Mouse (Mus musculus) heart, postnatal 25 days (tissue): ENCODE results near the gene Bbs7. TPM values are rescaled to one million over a fixed set of nuclear protein-coding genes. Genes with fewer than 3 reads are reported as not detected.

Experiments
- DNase-seq: peaks from one replicate; pipeline ENCODE4 v3.0.0; 2022; ENCODE audit warnings: low spot score
- intact Hi-C: fragments of 180-260 bp; cut with DNase I; formaldehyde crosslinking; loops from one replicate; pipeline ENCODE4 v1.15.1; 2025
- total RNA-seq, 2 experiments: library from RNA; stranded (reverse); gene quantifications; 2 replicates each; pipeline ENCODE4 v1.2.3; 2021

The Bbs7 gene
- total RNA-seq, 2 experiments from 2014 or later: 5.2 to 6.2 TPM

- DNase-seq: peak; percentile 84
- intact Hi-C loops: loop anchor here (2.0 to 10.0 kb wide), 2 partner anchors 18 to 488 kb away; partner anchors contain the start of gene Acad9
Measured at GRCm38 (mm10) chr3:36552406-36553047, 60.8 kb downstream of the Bbs7 start, which contains the start of gene Exosc9. TSS of gene Exosc9 (plus strand) at chr3:36552606.

DNA sequence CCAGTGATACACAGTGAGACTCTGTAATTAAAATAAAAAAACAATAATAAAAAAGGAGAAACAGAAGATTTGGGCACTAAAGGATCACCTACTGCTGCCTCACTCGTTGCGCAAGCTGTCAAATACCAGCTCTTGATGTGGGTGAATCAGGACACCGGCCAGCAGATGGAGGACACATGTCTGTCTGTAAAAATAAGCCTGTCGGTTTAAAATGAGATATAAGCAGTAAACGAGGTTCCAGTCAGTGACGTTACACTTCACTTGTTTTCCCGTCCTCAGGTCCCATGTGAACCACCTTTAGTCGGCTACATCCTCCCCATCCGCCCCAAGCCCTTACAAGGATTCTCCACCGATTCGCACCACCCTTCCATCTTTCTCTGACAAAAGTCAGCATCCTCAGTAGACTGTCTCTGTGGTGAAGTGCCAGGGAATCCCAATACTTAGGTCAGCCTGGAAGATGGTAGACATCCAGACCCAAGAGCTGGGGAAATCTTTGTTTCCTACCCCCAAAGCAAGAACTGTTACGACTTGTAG lies 61.4 kb downstream of the Bbs7 start:
- intact Hi-C loops: loop anchor here (2.0 to 10.0 kb wide), 2 partner anchors 19 to 487 kb away; partner anchors contain the start of gene Acad9

DNA sequence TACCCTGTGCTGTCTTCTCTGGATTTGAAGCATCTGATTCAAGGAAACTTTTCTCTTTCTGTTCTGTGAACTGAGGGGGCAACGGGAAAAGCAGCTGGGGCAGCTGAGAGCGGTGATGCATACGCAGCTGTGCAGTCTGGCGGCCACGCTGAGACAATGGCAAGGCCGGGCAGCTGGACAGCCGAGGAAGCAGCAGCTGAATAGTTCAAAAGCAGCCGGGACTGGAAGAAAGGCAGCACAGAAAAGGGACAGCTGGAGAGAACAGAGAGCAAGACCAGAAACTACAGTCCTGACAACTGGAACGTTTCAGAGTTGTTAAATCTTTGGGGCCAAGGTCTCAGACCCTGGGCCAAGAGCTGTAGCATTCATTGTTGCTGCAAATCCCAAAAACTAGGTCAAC lies 61.9 kb downstream of the Bbs7 start:
- peak; percentile 12 for DNase-seq
- intact Hi-C loops: loop anchor here (10.0 kb wide), 1 partner anchor 487 kb away; the partner anchor contains the start of gene Acad9

More for the DNA sequence above, 61.4 kb downstream of the Bbs7 start:
- no peak for DNase-seq

- no peak for DNase-seq
- intact Hi-C loops: no loop called here
Measured at GRCm38 (mm10) chr3:36544961-36545360, 68.3 kb downstream of the Bbs7 start.

- no peak for DNase-seq
- intact Hi-C loops: no loop called here
Measured at GRCm38 (mm10) chr3:36541399-36541798, 71.9 kb downstream of the Bbs7 start.

DNA sequence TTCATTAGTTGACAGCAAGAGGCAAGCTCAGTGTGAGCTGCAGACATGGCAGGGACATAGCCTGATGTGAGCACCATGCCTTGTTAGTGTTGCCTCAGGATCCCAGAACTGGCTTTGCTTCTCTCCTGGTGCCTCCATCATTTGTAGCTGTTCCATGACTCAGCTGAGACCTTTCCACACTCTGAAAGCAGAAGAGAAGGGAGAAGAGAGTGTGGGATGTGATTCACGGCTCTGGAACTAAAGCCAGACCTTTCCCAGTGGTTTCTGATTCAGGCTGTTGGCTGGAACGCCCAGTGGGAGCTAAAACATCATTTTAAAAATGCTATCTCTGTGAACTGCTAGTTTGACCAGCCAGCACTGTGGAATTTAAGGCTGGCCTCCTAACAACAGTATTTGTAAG lies 72.5 kb downstream of the Bbs7 start:
- intact Hi-C loops: no loop called here
- DNase-seq: no peak

GRCm38 (mm10) chr3:36537701-36538470 lies 75.4 kb downstream of the Bbs7 start:
- DNase-seq: no peak
- intact Hi-C loops: no loop called here

GRCm38 (mm10) chr3:36536041-36536440 lies 77.2 kb downstream of the Bbs7 start:
- DNase-seq: no peak
- intact Hi-C loops: no loop called here

- intact Hi-C loops: no loop called here
- DNase-seq: no peak
Measured at GRCm38 (mm10) chr3:36533201-36533672, 80.0 kb downstream of the Bbs7 start.

DNA sequence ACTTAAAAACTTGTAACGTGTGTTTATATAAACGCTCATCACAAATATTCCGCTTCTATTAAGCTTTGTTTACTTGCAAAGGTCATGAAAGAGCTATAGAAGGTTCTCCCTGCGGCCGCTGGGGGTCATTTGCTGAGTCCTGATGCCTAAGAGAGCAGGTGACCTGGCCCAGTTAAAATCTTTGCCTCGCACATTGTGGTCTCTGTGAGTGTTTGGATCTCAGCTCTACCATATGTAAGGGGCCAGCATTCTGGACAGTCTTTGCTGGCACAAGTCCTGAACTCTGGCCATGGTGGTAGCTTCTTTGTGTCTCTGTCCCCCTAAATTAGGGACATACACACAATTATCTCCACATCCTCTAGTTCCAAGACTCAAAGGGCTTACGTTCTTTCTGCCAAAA lies 80.5 kb downstream of the Bbs7 start:
- no peak for DNase-seq

DNA sequence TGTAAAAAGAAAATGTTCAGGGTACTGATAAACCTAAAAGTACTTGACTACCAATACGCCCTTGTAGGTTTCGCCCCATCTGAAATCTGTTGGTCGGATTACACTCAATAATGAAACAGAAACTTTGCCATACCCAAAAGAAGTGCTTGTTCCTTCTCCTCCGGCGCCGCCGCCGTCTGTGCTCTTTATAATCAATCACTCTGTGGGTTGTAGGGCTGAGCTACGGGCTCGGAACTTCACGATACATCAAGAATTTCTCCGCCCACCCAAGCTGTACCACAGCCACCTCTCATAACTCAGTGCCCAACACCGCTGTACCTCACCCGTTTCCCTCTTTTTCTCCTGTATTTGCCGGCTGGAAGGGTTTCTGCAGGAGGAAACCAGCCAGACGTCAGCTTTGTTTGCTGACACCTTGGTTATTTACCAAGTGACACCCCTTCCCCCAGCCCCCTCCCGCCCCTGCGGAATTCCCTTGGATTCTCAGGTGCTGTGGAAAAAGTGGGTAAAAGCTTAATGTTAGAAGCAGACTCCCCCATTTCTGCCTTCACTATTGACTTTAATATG lies 81.2 kb downstream of the Bbs7 start:
- intact Hi-C loops: no loop called here
- DNase-seq: no peak

More for the DNA sequence above, 80.5 kb downstream of the Bbs7 start:
- intact Hi-C loops: no loop called here

GRCm38 (mm10) chr3:36531242-36531641 lies 82.0 kb downstream of the Bbs7 start:
- intact Hi-C loops: no loop called here
- no peak for DNase-seq

- intact Hi-C loops: no loop called here
- DNase-seq: no peak
Measured at GRCm38 (mm10) chr3:36530781-36531180, 82.5 kb downstream of the Bbs7 start.

DNA sequence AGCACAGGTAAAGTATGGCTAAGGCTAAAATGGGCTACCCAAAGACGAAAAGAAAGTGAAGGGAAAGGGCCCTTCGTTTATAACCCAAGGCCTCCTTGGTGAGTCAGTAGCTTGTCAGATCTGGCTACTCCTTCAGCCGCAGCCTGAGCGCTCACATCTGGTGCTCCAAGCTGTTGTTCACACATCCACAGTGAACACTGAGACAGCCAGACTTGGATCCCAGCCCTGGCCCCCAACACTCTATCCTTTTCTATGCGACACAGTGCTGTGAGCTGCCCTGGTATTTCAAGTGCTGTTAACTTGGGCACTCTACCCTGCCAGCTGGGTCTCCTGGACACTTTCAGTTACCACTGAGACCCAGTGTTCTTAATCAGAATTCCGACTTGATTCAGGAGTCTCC lies 82.9 kb downstream of the Bbs7 start:
- intact Hi-C loops: no loop called here
- peak; percentile 48 for DNase-seq

DNA sequence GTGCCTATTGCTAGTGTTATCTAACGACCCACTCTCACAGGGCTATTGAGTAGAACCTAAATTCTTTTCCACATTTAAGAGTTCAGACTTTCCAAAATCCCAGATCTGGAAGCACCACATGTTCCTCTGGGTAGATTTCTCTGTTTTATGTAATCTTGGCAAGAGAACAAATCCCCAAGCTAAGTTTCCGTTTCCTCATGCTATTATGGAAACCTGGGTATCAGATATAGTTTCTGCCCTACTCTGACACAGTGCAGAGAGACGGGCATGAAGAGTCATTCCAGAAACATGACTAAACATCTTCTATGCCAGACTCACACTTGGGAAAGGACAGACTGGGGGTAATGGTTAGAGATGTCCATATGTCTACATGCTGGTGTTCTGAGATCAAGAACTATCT lies 88.8 kb downstream of the Bbs7 start:
- intact Hi-C loops: no loop called here
- DNase-seq: no peak

Other genes with a start within 250 kb of the Bbs7 start
- gene Anxa5, start 137.6 kb downstream of the Bbs7 start, total RNA-seq: 100 to 1,000 TPM; 136 to 138 TPM
- under 1 TPM in 1 of 2 experiments, not detected in 1; 0.31 TPM for gene 1810062G17Rik, start 137.5 kb downstream of the Bbs7 start, total RNA-seq
- not detected for gene Gm11549, start 91.7 kb downstream of the Bbs7 start, total RNA-seq
- 10 to 100 TPM; 19.4 to 20.1 TPM for gene Exosc9, start 60.9 kb downstream of the Bbs7 start, total RNA-seq
- gene Ccna2, start 41.3 kb downstream of the Bbs7 start, total RNA-seq: 1 to 10 TPM; 1.3 to 1.6 TPM
- gene Trpc3, start 76.7 kb upstream of the Bbs7 start, total RNA-seq: 1 to 10 TPM; 7.2 to 7.4 TPM
- gene 4932438A13Rik, start 249.6 kb upstream of the Bbs7 start, total RNA-seq: 10 to 100 TPM; 36.6 to 50.4 TPM